Mouse (Mus musculus): ENCODE measurements around the gene Lmx1b. TPM values are rescaled to one million over a fixed set of nuclear protein-coding genes. Genes with fewer than 3 reads are reported as not detected.
A peak's percentile ranks its signal among the peaks of the same experiment; 100 is the strongest.

Lmx1b gene
- total RNA-seq (2014; fragmentation: Nextera tagmentation) (1.5 TPM in 1 of 2 replicates, not detected in the other), total RNA-seq (2017) (0.05 TPM in 1 of 2 replicates, not detected in the other), polyA plus RNA-seq (2012) (not detected in 2 replicates)

GRCm38 (mm10) chr2:33640171-33640721 is at the start of gene Lmx1b:
Lmx1b (minus strand) TSS chr2:33640511.
- peaks cover 52% of the 10 kb centered on the region for H3K27me3 ChIP-seq (ENCODE audit: insufficient read depth, low read length)
- ATAC-seq (ENCODE audit: extremely low read depth, insufficient number of reproducible peaks, low FRiP score, poor library complexity, severe bottlenecking) (no peak), DNase-seq (ENCODE audit: low spot score) (no peak)
- no peak for TF ChIP-seq TAL1 (conservative IDR thresholded peaks at IDR 0.05; ENCODE audit: low read depth, low read length)
- TF ChIP-seq CTCF (IDR thresholded peaks at IDR 0.05; ENCODE audit: low read depth, low read length), result no peak
- TF ChIP-seq GATA2 (IDR thresholded peaks at IDR 0.05; ENCODE audit: borderline replicate concordance, low read depth, low read length), result no peak
- no peak for TF ChIP-seq POLR2AphosphoS5 (IDR thresholded peaks at IDR 0.05; ENCODE audit: insufficient replicate concordance, low read depth, low read length)
- no peak for TF ChIP-seq GATA1 (IDR thresholded peaks at IDR 0.05; ENCODE audit: borderline replicate concordance, low read length)
- peaks cover 35% of the 10 kb centered on the region for H3K9me3 ChIP-seq (replicated peaks)
- H3K36me3 ChIP-seq (replicated peaks), result no peaks in the 10 kb centered on the region
- no peak within 1 kb of the TSS; the same call in 1 of the 2 replicates for H3K4me3 ChIP-seq (ENCODE audit: low read depth, low read length)
- H3K4me1 ChIP-seq (ENCODE audit: insufficient read depth, low read depth, low read length), result no peaks in the 10 kb centered on the region

DNA sequence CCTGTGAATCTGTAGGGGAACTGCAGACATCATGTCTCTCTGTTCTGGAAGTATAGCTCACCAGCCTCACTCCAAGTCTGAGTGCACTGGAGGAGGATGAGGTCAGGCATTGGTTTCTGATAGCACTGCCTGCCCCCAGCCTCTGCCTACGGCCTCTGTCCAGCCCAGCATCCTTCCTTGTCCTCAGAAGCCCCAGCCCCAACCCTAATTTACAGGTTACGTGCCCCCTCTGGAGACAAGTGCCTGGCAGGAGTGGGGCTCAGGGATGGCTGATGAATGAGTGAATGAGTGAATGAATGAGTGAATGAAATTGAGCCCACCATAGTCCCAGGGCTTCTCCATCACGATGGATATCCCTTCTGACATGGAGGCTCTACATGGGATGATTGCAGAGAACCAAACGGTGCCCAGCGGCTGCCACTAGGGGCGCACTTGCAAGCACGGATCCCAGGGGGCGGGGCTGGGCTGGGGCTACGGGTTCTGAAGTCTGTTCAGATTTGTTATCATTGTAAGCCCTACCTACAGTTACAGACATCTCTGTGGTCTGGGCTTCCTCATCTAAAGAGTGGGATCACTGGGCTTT is 49.7 kb upstream of the Lmx1b start:
- 0 out of 2 replicates have a peak, but pooled peaks cover 2% of the 10 kb centered on the region for H3K9me3 ChIP-seq (replicated peaks)
- H3K36me3 ChIP-seq (replicated peaks), result no peaks in the 10 kb centered on the region
- ATAC-seq (ENCODE audit: extremely low read depth, insufficient number of reproducible peaks, low FRiP score, poor library complexity, severe bottlenecking), result no peak
- DNase-seq (ENCODE audit: low spot score), result peak; percentile 18
- no peaks in the 10 kb centered on the region for H3K4me1 ChIP-seq (ENCODE audit: insufficient read depth, low read depth, low read length)
- H3K4me3 ChIP-seq (ENCODE audit: low read depth, low read length), result no peak overlapping the region
- H3K27me3 ChIP-seq (ENCODE audit: insufficient read depth, low read length), result no peaks in the 10 kb centered on the region; the same call in 1 of the 2 replicates
- TF ChIP-seq TAL1 (conservative IDR thresholded peaks at IDR 0.05; ENCODE audit: low read depth, low read length) (no peak), CTCF (IDR thresholded peaks at IDR 0.05; ENCODE audit: low read depth, low read length) (peak; percentile 31; the same call in 1 of the 2 replicates), POLR2AphosphoS5 (IDR thresholded peaks at IDR 0.05; ENCODE audit: insufficient replicate concordance, low read depth, low read length) (no peak), GATA1 (IDR thresholded peaks at IDR 0.05; ENCODE audit: borderline replicate concordance, low read length) (no peak), GATA2 (IDR thresholded peaks at IDR 0.05; ENCODE audit: borderline replicate concordance, low read depth, low read length) (no peak)

- H3K9me3 ChIP-seq (replicated peaks), result 0 out of 2 replicates have a peak, but pooled peaks cover 2% of the 10 kb centered on the region
- no peaks in the 10 kb centered on the region; the same call in 1 of the 2 replicates for H3K27me3 ChIP-seq (ENCODE audit: insufficient read depth, low read length)
- no peak for ATAC-seq (ENCODE audit: extremely low read depth, insufficient number of reproducible peaks, low FRiP score, poor library complexity, severe bottlenecking)
- TF ChIP-seq GATA2 (IDR thresholded peaks at IDR 0.05; ENCODE audit: borderline replicate concordance, low read depth, low read length), result no peak
- no peak for TF ChIP-seq POLR2AphosphoS5 (IDR thresholded peaks at IDR 0.05; ENCODE audit: insufficient replicate concordance, low read depth, low read length)
- TF ChIP-seq CTCF (IDR thresholded peaks at IDR 0.05; ENCODE audit: low read depth, low read length), result no peak
- TF ChIP-seq GATA1 (IDR thresholded peaks at IDR 0.05; ENCODE audit: borderline replicate concordance, low read length), result no peak
- no peak for TF ChIP-seq TAL1 (conservative IDR thresholded peaks at IDR 0.05; ENCODE audit: low read depth, low read length)
- no peak overlapping the region for H3K4me3 ChIP-seq (ENCODE audit: low read depth, low read length)
- no peak for DNase-seq (ENCODE audit: low spot score)
- H3K36me3 ChIP-seq (replicated peaks), result no peaks in the 10 kb centered on the region
- no peaks in the 10 kb centered on the region for H3K4me1 ChIP-seq (ENCODE audit: insufficient read depth, low read depth, low read length)
These were observed 49.0 kb upstream of the Lmx1b start for GRCm38 (mm10) chr2:33689155-33689879.

DNA sequence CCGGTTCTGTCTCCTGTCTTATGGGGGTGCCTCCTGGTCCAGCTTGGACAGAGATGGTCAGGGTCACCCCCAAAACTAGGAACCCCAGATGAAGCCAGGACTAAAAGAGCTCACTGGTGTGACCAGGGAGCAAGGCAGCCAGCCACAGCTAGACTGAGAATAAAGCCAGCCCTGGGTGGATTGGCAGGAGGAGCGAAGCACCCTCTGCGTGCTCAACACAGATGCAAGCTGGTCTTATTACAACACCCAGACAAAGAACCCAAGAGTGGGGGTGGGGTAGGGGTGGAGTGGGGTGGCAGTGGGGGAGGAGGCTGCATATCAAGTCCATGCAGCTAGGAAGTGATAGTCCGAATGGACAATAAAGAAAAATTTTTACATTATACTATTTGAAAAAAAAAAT is 43.3 kb upstream of the Lmx1b start:
- no peak for DNase-seq (ENCODE audit: low spot score)
- H3K9me3 ChIP-seq (replicated peaks), result 0 out of 2 replicates have a peak, but pooled peaks cover 2% of the 10 kb centered on the region
- TF ChIP-seq TAL1 (conservative IDR thresholded peaks at IDR 0.05; ENCODE audit: low read depth, low read length), result no peak
- no peak for ATAC-seq (ENCODE audit: extremely low read depth, insufficient number of reproducible peaks, low FRiP score, poor library complexity, severe bottlenecking)
- 0 out of 2 replicates have a peak, but pooled peaks cover 2% of the 10 kb centered on the region for H3K27me3 ChIP-seq (ENCODE audit: insufficient read depth, low read length)
- H3K4me3 ChIP-seq (ENCODE audit: low read depth, low read length), result no peak overlapping the region
- H3K36me3 ChIP-seq (replicated peaks), result no peaks in the 10 kb centered on the region
- H3K4me1 ChIP-seq (ENCODE audit: insufficient read depth, low read depth, low read length), result no peaks in the 10 kb centered on the region

DNA sequence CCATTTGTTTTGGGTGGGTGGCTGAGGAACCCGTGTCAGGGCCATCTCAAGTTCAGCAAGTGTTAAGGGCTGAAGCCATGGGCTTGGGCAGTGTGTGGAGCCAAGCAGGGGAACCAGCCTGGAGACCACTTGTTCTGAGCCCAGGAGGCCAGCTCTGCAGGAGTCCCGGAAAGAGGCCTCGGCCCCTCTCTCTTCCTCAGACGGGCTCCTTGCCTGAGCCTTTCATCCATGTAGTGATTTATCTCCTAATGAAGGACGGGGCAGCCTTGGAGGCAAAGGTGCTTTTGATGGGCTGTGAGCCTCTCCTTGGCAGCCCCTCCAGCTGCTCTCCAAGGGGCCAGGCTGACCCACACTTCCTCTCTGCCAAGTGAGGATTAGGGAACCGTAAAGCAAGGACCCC is 42.8 kb upstream of the Lmx1b start:
- TF ChIP-seq GATA2 (IDR thresholded peaks at IDR 0.05; ENCODE audit: borderline replicate concordance, low read depth, low read length), result no peak
- TF ChIP-seq CTCF (IDR thresholded peaks at IDR 0.05; ENCODE audit: low read depth, low read length), result no peak
- TF ChIP-seq GATA1 (IDR thresholded peaks at IDR 0.05; ENCODE audit: borderline replicate concordance, low read length), result no peak
- TF ChIP-seq TAL1 (conservative IDR thresholded peaks at IDR 0.05; ENCODE audit: low read depth, low read length), result no peak
- TF ChIP-seq POLR2AphosphoS5 (IDR thresholded peaks at IDR 0.05; ENCODE audit: insufficient replicate concordance, low read depth, low read length), result no peak
- Histone ChIP-seq H3K27me3 (ENCODE audit: insufficient read depth, low read length) (0 out of 2 replicates have a peak, but pooled peaks cover 2% of the 10 kb centered on the region), H3K9me3 (replicated peaks) (0 out of 2 replicates have a peak, but pooled peaks cover 2% of the 10 kb centered on the region), H3K4me1 (ENCODE audit: insufficient read depth, low read depth, low read length) (no peaks in the 10 kb centered on the region), H3K4me3 (ENCODE audit: low read depth, low read length) (no peak overlapping the region), H3K36me3 (replicated peaks) (no peaks in the 10 kb centered on the region)
- ATAC-seq (ENCODE audit: extremely low read depth, insufficient number of reproducible peaks, low FRiP score, poor library complexity, severe bottlenecking), result no peak
- no peak for DNase-seq (ENCODE audit: low spot score)

DNA sequence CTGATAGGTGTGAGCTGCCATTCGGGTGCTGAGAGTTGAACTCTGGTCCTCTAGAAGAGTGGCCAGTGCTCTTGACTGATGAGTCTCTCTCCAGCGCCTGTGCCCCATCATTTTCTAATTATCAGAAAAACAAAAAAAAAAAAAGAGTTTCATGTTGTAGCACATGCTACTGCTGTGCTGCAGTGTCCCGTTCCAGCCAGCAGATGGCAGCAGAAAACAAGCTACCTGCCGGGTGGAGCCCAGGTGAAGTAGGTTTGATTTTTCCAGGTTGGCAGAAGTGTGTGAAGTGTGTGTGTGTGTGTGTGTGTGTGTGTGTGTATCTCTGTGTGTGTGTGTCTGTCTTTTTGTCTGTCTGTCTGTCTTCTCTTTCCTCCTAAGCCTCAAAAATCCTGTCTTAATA is 41.9 kb upstream of the Lmx1b start:
- Histone ChIP-seq H3K4me1 (ENCODE audit: insufficient read depth, low read depth, low read length) (no peaks in the 10 kb centered on the region), H3K9me3 (replicated peaks) (no peaks in the 10 kb centered on the region), H3K4me3 (ENCODE audit: low read depth, low read length) (no peak overlapping the region), H3K27me3 (ENCODE audit: insufficient read depth, low read length) (peaks cover 4% of the 10 kb centered on the region; the same call in 1 of the 2 replicates), H3K36me3 (replicated peaks) (no peaks in the 10 kb centered on the region)
- ATAC-seq (ENCODE audit: extremely low read depth, insufficient number of reproducible peaks, low FRiP score, poor library complexity, severe bottlenecking), result no peak
- DNase-seq (ENCODE audit: low spot score), result peak; percentile 28
- TF ChIP-seq CTCF (IDR thresholded peaks at IDR 0.05; ENCODE audit: low read depth, low read length) (peak; percentile 79), TAL1 (conservative IDR thresholded peaks at IDR 0.05; ENCODE audit: low read depth, low read length) (no peak)
